Mouse (Mus musculus) E14TG2a.4 (cell line): ENCODE measurements around the gene Slc4a1ap.

Experiments
- H3K27me3 ChIP-seq: 2 replicates; pipeline ENCODE4 v1.6.1; 2014; ENCODE audit warnings: low read length, control low read depth; ENCODE audit not compliant: insufficient read depth
- H3K36me3 ChIP-seq: 2 replicates; pipeline ENCODE4 v1.6.1; 2014; ENCODE audit warnings: low read length, control low read depth; ENCODE audit not compliant: insufficient read depth
- H3K4me1 ChIP-seq: replicated peaks from 2 replicates; pipeline ENCODE4 v1.6.1; 2014; ENCODE audit warnings: low read depth, low read length, control low read depth
- H3K4me3 ChIP-seq: replicated peaks from 2 replicates; pipeline ENCODE4 v1.5.1; 2014; ENCODE audit warnings: mild to moderate bottlenecking, low read length
- H3K9me3 ChIP-seq: 2 replicates; pipeline ENCODE4 v1.6.1; 2014; ENCODE audit warnings: low read length, control low read depth
- CTCF ChIP-seq: conservative IDR thresholded peaks from 2 replicates; pipeline ENCODE4 v1.5.1; 2014; ENCODE audit warnings: low read length
- NANOG ChIP-seq: IDR thresholded peaks from 2 replicates; pipeline ENCODE4 v1.6.1; 2014; ENCODE audit warnings: borderline replicate concordance, low read length, mixed read lengths
- POU5F1 ChIP-seq: IDR thresholded peaks from 2 replicates; pipeline ENCODE4 v1.6.1; 2014; ENCODE audit warnings: low read length, borderline replicate concordance

Gene Slc4a1ap

DNA sequence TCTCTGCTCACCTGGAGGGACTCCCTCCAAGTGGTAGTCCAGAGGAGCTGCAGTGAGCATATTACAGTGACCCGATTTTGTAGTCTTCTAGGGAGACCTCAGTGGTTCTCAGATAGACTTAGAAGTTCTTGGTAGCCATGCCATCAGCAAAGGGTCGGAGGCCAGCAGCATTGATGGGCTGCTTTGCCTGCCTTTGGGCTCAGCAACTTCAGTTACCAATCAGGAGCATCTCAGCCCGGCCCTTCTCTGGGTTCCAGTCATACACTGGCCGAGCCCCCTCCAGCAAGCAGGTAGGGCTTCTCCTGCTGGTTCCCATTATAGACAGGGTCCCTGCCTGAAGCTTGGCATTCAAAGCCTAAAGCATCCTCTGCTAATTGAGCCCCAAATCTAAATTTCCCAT is 69.1 kb downstream of the Slc4a1ap start:
- Histone ChIP-seq H3K36me3 (no peaks in the 10 kb centered on the region), H3K4me1 (peaks cover 63% of the 10 kb centered on the region), H3K27me3 (no peaks in the 10 kb centered on the region), H3K9me3 (no peaks in the 10 kb centered on the region), H3K4me3 (peak overlapping the region; percentile 80)
- TF ChIP-seq POU5F1 (no peak), CTCF (no peak), NANOG (no peak)

DNA sequence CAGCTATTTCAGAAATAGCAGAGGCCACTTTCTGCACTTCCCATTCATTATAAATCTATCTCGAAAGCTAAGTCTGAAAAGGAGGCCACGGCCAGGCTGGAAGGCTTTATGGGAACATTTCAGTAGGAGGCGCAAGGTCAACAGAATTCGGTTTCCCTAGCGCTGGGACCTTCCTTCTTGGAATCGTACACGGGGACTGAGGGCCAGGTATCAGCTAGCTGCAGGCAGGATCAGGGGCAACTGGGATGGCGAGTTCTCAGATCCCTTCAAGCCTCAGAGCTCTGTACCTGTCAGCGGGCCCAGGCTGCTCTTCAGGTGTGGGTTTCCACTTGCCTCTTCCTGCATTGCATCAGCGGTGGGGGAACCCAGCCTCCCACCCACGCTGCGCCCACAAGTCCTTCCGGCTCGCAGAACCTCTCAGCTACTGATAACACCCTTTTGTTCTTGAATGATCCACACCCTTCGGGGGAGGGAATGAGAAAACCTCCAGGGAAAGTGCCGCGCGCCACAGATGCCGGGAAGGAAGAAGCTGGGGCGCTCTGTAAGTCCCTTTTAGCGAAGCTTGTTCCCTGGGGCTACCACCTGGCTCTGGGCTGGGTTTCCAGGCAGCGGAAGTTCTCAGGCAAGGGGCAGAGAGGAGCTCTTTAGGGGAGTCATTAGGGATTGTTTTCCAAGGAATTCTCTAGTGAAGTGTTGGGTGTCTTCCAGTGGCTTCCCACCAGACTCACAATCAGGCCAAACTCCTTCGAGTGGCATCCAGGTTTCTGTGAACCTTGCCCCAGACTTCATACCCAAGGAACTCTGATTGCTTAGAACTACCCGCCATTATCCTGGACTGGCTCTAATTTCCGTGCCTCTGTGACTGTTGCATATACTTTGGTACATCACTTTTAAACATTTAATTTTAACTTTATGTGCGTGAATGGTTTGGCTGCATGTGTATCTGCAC is 70.0 kb downstream of the Slc4a1ap start, which contains the start of gene Mrpl33:
Gene Mrpl33 (plus strand): TSS at position 455 of the 949 bp plus-strand sequence.
- TF ChIP-seq NANOG (no peak), CTCF (no peak), POU5F1 (no peak)
- H3K4me1 ChIP-seq = peaks cover 70% of the 10 kb centered on the region

DNA sequence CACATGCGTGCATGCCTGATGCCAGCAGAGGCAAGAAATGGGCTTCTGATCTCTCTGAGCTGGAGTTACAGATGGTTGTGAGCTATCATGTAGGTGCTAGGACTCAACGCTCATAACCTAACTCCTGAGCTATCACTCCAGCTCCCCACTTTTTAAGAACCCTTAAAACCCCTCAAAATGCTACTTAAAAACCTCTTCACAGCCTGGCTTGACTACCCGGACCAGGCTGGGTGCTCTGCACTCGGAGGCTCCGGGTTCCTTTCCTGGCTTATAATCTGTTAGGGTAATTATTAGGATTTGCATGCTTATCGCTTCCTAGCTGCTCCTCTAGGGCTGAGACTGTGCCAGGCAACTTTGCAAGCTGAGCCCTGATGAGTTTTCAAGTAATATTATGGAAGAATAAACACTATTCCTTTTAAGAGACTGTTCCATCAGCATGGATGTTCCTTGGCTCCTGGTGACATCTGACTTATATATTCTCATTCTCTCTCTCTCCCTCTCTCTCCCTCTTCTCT is 70.7 kb downstream of the Slc4a1ap start:
- H3K4me1 ChIP-seq = peaks cover 77% of the 10 kb centered on the region
- TF ChIP-seq NANOG = no peak
- no peak for TF ChIP-seq POU5F1
- peak overlapping the region; percentile 80 for H3K4me3 ChIP-seq
- H3K36me3 ChIP-seq = no peaks in the 10 kb centered on the region
- no peaks in the 10 kb centered on the region for H3K9me3 ChIP-seq
- no peaks in the 10 kb centered on the region for H3K27me3 ChIP-seq

More for the DNA sequence above, 70.0 kb downstream of the Slc4a1ap start, which contains the start of gene Mrpl33:
- Histone ChIP-seq H3K27me3 (no peaks in the 10 kb centered on the region), H3K9me3 (no peaks in the 10 kb centered on the region), H3K4me3 (peak within 1 kb of the TSS; percentile 80), H3K36me3 (no peaks in the 10 kb centered on the region)

DNA sequence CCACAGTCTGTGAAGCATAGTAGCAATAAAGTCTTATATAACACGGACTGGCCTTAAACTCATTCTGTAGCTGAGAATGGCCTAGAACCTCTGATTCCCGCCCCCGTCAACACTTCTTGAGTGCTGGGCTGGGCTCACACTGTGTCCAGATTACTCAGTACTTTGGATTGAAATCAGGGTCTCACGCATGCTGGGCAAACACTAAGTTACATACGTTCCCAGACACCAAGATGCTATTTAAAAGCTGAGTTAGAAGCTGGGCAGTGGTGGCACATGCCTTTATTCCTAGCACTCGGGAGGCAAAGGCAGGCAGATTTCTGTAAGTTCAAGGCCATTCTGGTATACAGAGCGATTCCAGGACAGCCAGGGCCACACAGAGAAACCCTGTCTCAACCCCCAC is 71.3 kb downstream of the Slc4a1ap start:
- no peaks in the 10 kb centered on the region for H3K36me3 ChIP-seq
- H3K4me1 ChIP-seq = peaks cover 81% of the 10 kb centered on the region
- no peak overlapping the region for H3K4me3 ChIP-seq
- no peak for TF ChIP-seq CTCF
- TF ChIP-seq NANOG = no peak
- TF ChIP-seq POU5F1 = no peak
- no peaks in the 10 kb centered on the region for H3K27me3 ChIP-seq
- no peaks in the 10 kb centered on the region for H3K9me3 ChIP-seq

DNA sequence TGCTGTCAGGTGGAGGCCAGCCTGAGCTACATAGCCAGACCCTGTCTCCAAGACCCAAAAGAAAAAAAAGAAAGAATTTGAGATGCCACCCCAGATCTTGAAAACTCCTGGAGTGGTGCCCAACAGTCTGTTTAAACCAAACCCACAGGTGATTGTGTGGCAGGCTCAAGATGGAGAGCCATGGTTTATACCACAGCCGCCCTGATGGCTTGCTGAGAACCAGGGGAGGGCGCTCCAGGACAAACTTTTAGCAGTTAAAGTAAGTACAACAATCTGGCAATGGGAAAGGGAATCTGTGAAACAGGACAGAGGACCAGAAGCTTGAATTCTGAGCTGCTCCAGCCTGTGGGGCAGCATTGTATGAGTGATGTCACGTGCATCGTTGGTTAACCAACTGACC is 71.8 kb downstream of the Slc4a1ap start:
- TF ChIP-seq CTCF (peak; percentile 46), NANOG (no peak)
- Histone ChIP-seq H3K4me1 (peaks cover 78% of the 10 kb centered on the region), H3K4me3 (no peak overlapping the region), H3K27me3 (no peaks in the 10 kb centered on the region), H3K36me3 (no peaks in the 10 kb centered on the region), H3K9me3 (no peaks in the 10 kb centered on the region)

DNA sequence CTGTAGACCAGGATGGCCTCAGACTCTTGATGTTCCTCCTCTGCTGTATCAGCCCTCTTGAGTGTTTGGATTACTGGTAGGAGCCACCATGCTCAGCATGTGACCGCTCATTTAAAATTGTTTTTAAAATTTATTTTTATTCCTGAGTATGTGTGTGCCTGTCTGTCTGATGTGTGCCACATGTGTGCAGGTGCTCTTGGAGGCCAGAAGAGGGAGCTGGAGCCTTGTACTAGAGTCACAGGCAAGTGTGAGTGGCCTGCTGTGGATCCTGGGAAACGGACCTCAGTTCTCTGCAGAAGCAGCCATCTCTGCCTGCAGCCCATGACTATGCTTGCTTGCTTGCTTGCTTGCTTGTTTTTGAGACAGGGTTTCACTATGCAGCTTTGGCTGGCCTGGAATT is 72.4 kb downstream of the Slc4a1ap start:
- H3K9me3 ChIP-seq = no peaks in the 10 kb centered on the region
- TF ChIP-seq NANOG (no peak), CTCF (peak; percentile 81)
- H3K36me3 ChIP-seq = no peaks in the 10 kb centered on the region
- H3K4me3 ChIP-seq = no peak overlapping the region
- H3K27me3 ChIP-seq = no peaks in the 10 kb centered on the region
- H3K4me1 ChIP-seq = peaks cover 80% of the 10 kb centered on the region

DNA sequence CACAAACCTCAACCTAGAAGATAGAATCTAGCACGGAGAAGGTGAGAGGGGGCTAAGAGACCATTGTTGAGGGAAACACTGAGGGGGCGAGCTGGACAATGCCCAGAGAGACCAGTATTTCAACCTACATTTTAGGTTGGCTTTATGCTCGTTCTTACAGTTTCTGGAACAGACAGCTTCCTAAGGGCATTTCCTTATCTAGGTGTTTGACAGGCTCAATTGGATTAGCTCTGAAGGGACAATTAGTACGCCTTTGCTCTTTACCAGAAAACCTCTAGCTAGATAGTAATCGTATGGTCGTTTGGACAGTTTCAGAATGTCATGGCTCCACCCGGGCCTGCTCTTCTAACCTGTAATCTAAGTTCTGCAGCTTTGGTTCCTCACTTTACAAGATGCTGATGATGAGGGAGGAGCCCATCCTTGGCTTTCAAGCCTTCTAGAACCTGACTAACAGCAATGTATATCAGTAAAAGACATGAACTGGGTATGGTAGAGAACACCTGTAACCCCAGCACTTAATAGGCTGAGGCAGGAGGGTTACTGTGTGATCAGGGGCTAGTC is 74.4 kb downstream of the Slc4a1ap start:
- no peak overlapping the region for H3K4me3 ChIP-seq
- TF ChIP-seq POU5F1 = no peak
- TF ChIP-seq CTCF = no peak
- TF ChIP-seq NANOG = no peak
- H3K9me3 ChIP-seq = no peaks in the 10 kb centered on the region
- no peaks in the 10 kb centered on the region for H3K36me3 ChIP-seq
- H3K27me3 ChIP-seq = no peaks in the 10 kb centered on the region
- H3K4me1 ChIP-seq = peaks cover 88% of the 10 kb centered on the region

DNA sequence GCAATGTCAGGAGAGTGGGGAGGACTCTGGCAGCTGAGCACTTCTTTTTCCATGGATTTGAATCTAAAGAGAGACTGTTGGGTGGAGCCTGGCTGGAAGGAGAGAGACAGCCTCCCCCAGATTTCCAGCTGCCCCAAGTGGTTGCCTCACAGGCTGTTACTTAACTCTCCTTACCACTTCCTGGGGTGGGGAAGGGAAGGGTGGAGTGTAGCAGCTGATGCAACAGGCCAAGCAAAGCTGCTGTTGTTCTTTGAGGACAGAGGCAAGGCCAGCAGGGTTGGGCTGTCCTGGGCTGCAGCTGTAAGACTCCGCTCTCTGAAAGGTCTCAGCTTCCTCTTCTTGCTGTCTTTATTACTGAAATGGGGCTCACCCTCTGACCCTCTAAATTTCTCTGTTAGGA is 75.6 kb downstream of the Slc4a1ap start:
- Histone ChIP-seq H3K27me3 (no peaks in the 10 kb centered on the region), H3K36me3 (no peaks in the 10 kb centered on the region), H3K4me3 (peak overlapping the region; percentile 27), H3K4me1 (peaks cover 88% of the 10 kb centered on the region), H3K9me3 (no peaks in the 10 kb centered on the region)
- no peak for TF ChIP-seq NANOG
- no peak for TF ChIP-seq CTCF
- TF ChIP-seq POU5F1 = no peak
